Mouse (Mus musculus) activated CD4-positive, CD25-positive, alpha-beta regulatory T cell, adult 9 weeks (primary cell): ENCODE results near the gene Olfr1173. TPM values are rescaled to one million over a fixed set of nuclear protein-coding genes. Genes with fewer than 3 reads are reported as not detected.

Experiments
- polyA plus RNA-seq: library from polyadenylated mRNA; unstranded; fragments of 100-300 nt; shearing (Covaris generic); gene quantifications from one replicate; pipeline ENCODE4 v1.2.1, GENCODE M21; 2017

Gene Olfr1173
- not detected for polyA plus RNA-seq

DNA sequence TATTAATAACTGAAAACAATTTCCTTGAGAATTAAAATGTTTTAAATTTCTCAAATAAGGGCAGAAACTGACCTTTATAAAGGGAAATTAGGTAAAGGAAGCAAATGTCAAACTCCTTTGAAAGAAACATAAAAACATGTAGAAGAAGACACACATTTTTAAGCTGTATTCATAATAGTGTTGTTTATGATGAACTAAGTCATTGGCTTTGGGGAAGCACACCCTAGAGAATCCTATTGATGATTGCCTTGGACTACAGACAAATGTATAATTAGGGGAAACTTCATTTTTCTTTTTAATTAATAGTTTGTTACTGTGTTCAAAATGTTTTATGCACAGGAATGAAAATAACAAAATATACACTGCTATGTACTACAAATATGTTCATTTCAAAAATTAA, at the start of gene Olfr1173:
Gene Olfr1173, minus strand, starts transcription at position 101 of the 400 bp plus-strand sequence.

DNA sequence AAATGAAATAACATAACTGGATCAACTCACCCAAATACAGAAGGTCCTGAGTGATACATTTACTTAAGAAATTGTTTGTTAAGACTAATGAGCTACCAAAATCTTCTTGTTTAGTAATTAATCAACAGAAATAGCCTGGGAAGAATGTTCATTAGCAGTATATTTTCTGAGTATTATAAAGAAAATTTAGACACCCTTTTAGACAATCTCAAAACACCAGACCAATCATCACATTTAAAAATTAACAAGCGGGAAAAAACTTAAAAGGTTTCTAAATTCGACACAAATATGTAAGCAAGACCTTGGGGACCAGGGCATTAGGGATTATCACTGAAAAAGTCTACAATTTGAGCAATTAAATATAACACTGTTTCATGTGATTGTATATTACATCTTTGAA, 47.4 kb upstream of the Olfr1173 start, which contains the start of gene Olfr1175-ps:
Gene Olfr1175-ps, minus strand, starts transcription at position 101 of the 400 bp plus-strand sequence.

DNA sequence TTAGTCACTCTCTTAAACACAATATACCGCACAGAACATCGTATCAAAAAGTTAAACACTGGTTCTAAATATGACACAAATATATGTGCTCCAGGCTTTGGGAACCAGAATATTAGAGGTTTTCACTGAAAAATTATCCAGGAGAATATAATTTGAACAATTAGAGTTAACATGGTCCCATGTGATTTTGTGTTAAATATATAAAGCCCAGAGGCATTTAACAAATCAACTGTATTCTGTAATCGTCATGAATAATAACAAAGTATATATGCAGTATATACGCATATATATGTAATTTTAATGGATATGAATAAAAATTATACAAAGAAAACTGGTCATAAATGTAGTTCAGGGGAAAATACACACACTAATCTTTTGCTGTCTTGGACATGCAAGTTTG, 35.4 kb upstream of the Olfr1173 start, which contains the start of gene Olfr1174-ps:
Gene Olfr1174-ps, minus strand, starts transcription at position 101 of the 400 bp plus-strand sequence.

DNA sequence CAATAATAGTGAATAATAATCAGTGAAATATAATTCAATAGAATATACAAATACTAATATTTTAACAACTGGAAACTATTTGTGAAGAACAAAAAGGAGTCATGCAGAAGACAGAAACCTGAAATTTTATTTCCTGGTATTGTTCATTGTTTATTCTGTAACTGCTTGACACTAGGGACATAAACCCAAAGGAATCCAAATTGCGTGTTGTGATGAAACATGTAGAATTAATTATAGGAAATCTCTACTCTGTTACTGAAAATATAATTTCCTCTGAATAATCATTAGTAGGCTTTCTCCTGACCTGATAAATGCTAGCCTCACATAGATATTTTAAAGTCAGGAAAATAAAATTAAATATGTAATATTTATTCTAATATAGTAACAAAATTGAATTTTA, 51.4 kb downstream of the Olfr1173 start, which contains the start of gene Olfr1170:
Gene Olfr1170, minus strand, starts transcription at position 101 of the 400 bp plus-strand sequence.

Other genes with a start within 250 kb of the Olfr1173 start
- gene Olfr73, start 242.2 kb downstream of the Olfr1173 start, polyA plus RNA-seq: not detected
- gene Olfr1162, start 228.7 kb downstream of the Olfr1173 start, polyA plus RNA-seq: not detected
- not detected for gene Olfr1163, start 208.0 kb downstream of the Olfr1173 start, polyA plus RNA-seq
- not detected for gene Olfr1164, start 185.9 kb downstream of the Olfr1173 start, polyA plus RNA-seq
- gene Olfr1166, start 151.6 kb downstream of the Olfr1173 start, polyA plus RNA-seq: not detected
- gene Olfr1167, start 124.7 kb downstream of the Olfr1173 start, polyA plus RNA-seq: not detected
- not detected for gene Olfr1168, start 98.0 kb downstream of the Olfr1173 start, polyA plus RNA-seq
- gene Olfr1170, start 51.5 kb downstream of the Olfr1173 start, polyA plus RNA-seq: not detected
- not detected for gene Olfr1174-ps, start 35.3 kb upstream of the Olfr1173 start, polyA plus RNA-seq
- gene Olfr1175-ps, start 47.3 kb upstream of the Olfr1173 start, polyA plus RNA-seq: not detected
- gene Olfr1176, start 56.8 kb upstream of the Olfr1173 start, polyA plus RNA-seq: not detected
- not detected for gene Olfr1177-ps, start 66.6 kb upstream of the Olfr1173 start, polyA plus RNA-seq
- not detected for gene Olfr1178, start 107.2 kb upstream of the Olfr1173 start, polyA plus RNA-seq
- gene Olfr1179, start 126.6 kb upstream of the Olfr1173 start, polyA plus RNA-seq: not detected
- gene Olfr1180, start 139.3 kb upstream of the Olfr1173 start, polyA plus RNA-seq: not detected
- gene Olfr1181, start 146.3 kb upstream of the Olfr1173 start, polyA plus RNA-seq: not detected
- gene Gm13757, start 169.3 kb upstream of the Olfr1173 start, polyA plus RNA-seq: not detected
- not detected for gene Olfr1183, start 175.0 kb upstream of the Olfr1173 start, polyA plus RNA-seq
- gene Olfr1184, start 203.7 kb upstream of the Olfr1173 start, polyA plus RNA-seq: not detected
- not detected for gene Olfr1185-ps1, start 213.4 kb upstream of the Olfr1173 start, polyA plus RNA-seq
- not detected for gene Olfr1186, start 238.7 kb upstream of the Olfr1173 start, polyA plus RNA-seq